Mouse (Mus musculus) heart, embryonic 16.5 days (tissue): ENCODE results near the gene Ptgfrn. TPM values are rescaled to one million over a fixed set of nuclear protein-coding genes. Genes with fewer than 3 reads are reported as not detected.

Experiments used
- ATAC-seq: fragments of 200-750 bp; cut with Nextera tagmentation; replicated peaks from 2 replicates; pipeline ENCODE4 v1.8.0; 2017; ENCODE audit warnings: moderate number of reproducible peaks; ENCODE audit not compliant: insufficient read depth, low FRiP score; ENCODE audit errors: extremely low read depth
- H3K27ac ChIP-seq: fragments of 300-500 bp; sonication (generic); 2 replicates; pipeline ENCODE4 v1.5.1; 2014; ENCODE audit warnings: mild to moderate bottlenecking, low read length, control low read depth, moderate library complexity
- H3K27me3 ChIP-seq: fragments of 300-500 bp; sonication (generic); 2 replicates; pipeline ENCODE4 v1.6.1; 2014; ENCODE audit warnings: low read length, mixed read lengths; ENCODE audit not compliant: control insufficient read depth, insufficient read depth
- H3K36me3 ChIP-seq: fragments of 300-500 bp; sonication (generic); 2 replicates; pipeline ENCODE4 v1.6.1; 2014; ENCODE audit not compliant: control insufficient read depth, insufficient read depth
- H3K4me1 ChIP-seq: fragments of 300-500 bp; sonication (generic); 2 replicates; pipeline ENCODE4 v1.6.1; 2014; ENCODE audit warnings: low read length, mixed read lengths; ENCODE audit not compliant: control insufficient read depth, insufficient read depth
- H3K4me2 ChIP-seq: fragments of 300-500 bp; sonication (generic); 2 replicates; pipeline ENCODE4 v1.6.1; 2014; ENCODE audit warnings: low read depth, mild to moderate bottlenecking, control low read depth, low read length
- H3K4me3 ChIP-seq: fragments of 300-500 bp; sonication (generic); 2 replicates; pipeline ENCODE4 v1.5.1; 2014; ENCODE audit warnings: mild to moderate bottlenecking, control low read depth, low read length
- H3K9ac ChIP-seq: fragments of 300-500 bp; sonication (generic); 2 replicates; pipeline ENCODE4 v1.6.1; 2014; ENCODE audit warnings: low read length, control low read depth
- H3K9me3 ChIP-seq: fragments of 300-500 bp; sonication (generic); replicated peaks from 2 replicates; pipeline ENCODE4 v1.6.1; 2016; ENCODE audit warnings: low read length; ENCODE audit not compliant: control insufficient read depth
- WGBS: fragments of 180-500 bp; shearing (Covaris S2); extraction: QIAGEN DNeasy Blood & Tissue Kit; methylation state at CpG from one replicate; pipeline ENCODE4 v1.1.7; 2014; 5-methylcytosine and 5-hydroxymethylcytosine counted together
- polyA plus RNA-seq: library from polyadenylated mRNA; unstranded; fragments of >200 nt; fragmentation: Nextera tagmentation; extraction: Ambion mirVana; gene quantifications from 2 replicates; pipeline ENCODE4 v1.2.1, GENCODE M21; 2015

The Ptgfrn gene
- polyA plus RNA-seq, 1 experiment from 2014 or later, result 5.2 TPM

- Histone ChIP-seq H3K4me3 (no peak overlapping the region), H3K36me3 (0 out of 2 replicates have a peak, but pooled peaks cover 2% of the 10 kb centered on the region), H3K27me3 (no peaks in the 10 kb centered on the region), H3K9me3 (no peaks in the 10 kb centered on the region), H3K27ac (peak overlapping the region; percentile 59), H3K4me2 (peak overlapping the region; percentile 3; the same call in 1 of the 2 replicates), H3K9ac (no peak overlapping the region), H3K4me1 (peaks cover 26% of the 10 kb centered on the region)
- WGBS, result 46% methylated on average over 4 of the region's 4 CpGs
- ATAC-seq, result no peak; the same call in 1 of the 2 replicates
Measured at GRCm38 (mm10) chr3:101015254-101015653, 94.8 kb downstream of the Ptgfrn start.

GRCm38 (mm10) chr3:101013536-101013935 lies 96.5 kb downstream of the Ptgfrn start:
- H3K9ac ChIP-seq, result no peak overlapping the region
- no peak for ATAC-seq
- H3K4me2 ChIP-seq, result no peak overlapping the region
- no peak overlapping the region for H3K27ac ChIP-seq
- no peaks in the 10 kb centered on the region for H3K27me3 ChIP-seq
- 0 out of 2 replicates have a peak, but pooled peaks cover 2% of the 10 kb centered on the region for H3K36me3 ChIP-seq
- H3K4me3 ChIP-seq, result no peak overlapping the region
- WGBS, result 83% methylated on average over 3 of the region's 3 CpGs
- peaks cover 26% of the 10 kb centered on the region for H3K4me1 ChIP-seq
- no peaks in the 10 kb centered on the region for H3K9me3 ChIP-seq

GRCm38 (mm10) chr3:101013005-101013404 lies 97.1 kb downstream of the Ptgfrn start:
- no peak for ATAC-seq
- 88% methylated on average over 10 of the region's 10 CpGs for WGBS
- 0 out of 2 replicates have a peak overlapping the region, but pooled peaks have one; percentile 8 for H3K27ac ChIP-seq

GRCm38 (mm10) chr3:101012597-101012996 lies 97.5 kb downstream of the Ptgfrn start:
- Histone ChIP-seq H3K4me2 (no peak overlapping the region), H3K4me1 (peaks cover 26% of the 10 kb centered on the region), H3K27ac (peak overlapping the region; percentile 59), H3K9me3 (no peaks in the 10 kb centered on the region), H3K36me3 (0 out of 2 replicates have a peak, but pooled peaks cover 2% of the 10 kb centered on the region), H3K27me3 (no peaks in the 10 kb centered on the region), H3K4me3 (no peak overlapping the region), H3K9ac (no peak overlapping the region)
- WGBS, result 71% methylated on average over 8 of the region's 8 CpGs
- no peak for ATAC-seq

More at GRCm38 (mm10) chr3:101013005-101013404, 97.1 kb downstream of the Ptgfrn start:
- Histone ChIP-seq H3K9me3 (no peaks in the 10 kb centered on the region), H3K4me2 (no peak overlapping the region), H3K36me3 (0 out of 2 replicates have a peak, but pooled peaks cover 2% of the 10 kb centered on the region), H3K9ac (no peak overlapping the region), H3K4me1 (peaks cover 26% of the 10 kb centered on the region), H3K4me3 (no peak overlapping the region), H3K27me3 (no peaks in the 10 kb centered on the region)

GRCm38 (mm10) chr3:101012131-101012571 lies 97.9 kb downstream of the Ptgfrn start:
- peaks cover 29% of the 10 kb centered on the region for H3K4me1 ChIP-seq

GRCm38 (mm10) chr3:101011203-101011600 lies 98.9 kb downstream of the Ptgfrn start:
- peaks cover 30% of the 10 kb centered on the region for H3K4me1 ChIP-seq
- H3K27ac ChIP-seq, result no peak overlapping the region
- ATAC-seq, result no peak
- H3K36me3 ChIP-seq, result 0 out of 2 replicates have a peak, but pooled peaks cover 2% of the 10 kb centered on the region
- 70% methylated on average over 5 of the region's 5 CpGs for WGBS
- no peak overlapping the region for H3K4me2 ChIP-seq
- no peaks in the 10 kb centered on the region for H3K9me3 ChIP-seq
- no peak overlapping the region for H3K9ac ChIP-seq
- H3K4me3 ChIP-seq, result no peak overlapping the region
- no peaks in the 10 kb centered on the region for H3K27me3 ChIP-seq

More at GRCm38 (mm10) chr3:101012131-101012571, 97.9 kb downstream of the Ptgfrn start:
- no peak overlapping the region for H3K4me2 ChIP-seq
- H3K9ac ChIP-seq, result no peak overlapping the region
- 25% methylated on average over 10 of the region's 10 CpGs for WGBS
- no peaks in the 10 kb centered on the region for H3K27me3 ChIP-seq
- no peak overlapping the region for H3K4me3 ChIP-seq
- no peaks in the 10 kb centered on the region for H3K9me3 ChIP-seq
- H3K27ac ChIP-seq, result peak overlapping the region; percentile 59
- peak; percentile 80 for ATAC-seq
- H3K36me3 ChIP-seq, result 0 out of 2 replicates have a peak, but pooled peaks cover 2% of the 10 kb centered on the region

- ATAC-seq, result no peak
- H3K9me3 ChIP-seq, result no peaks in the 10 kb centered on the region
- no peaks in the 10 kb centered on the region for H3K27me3 ChIP-seq
- no peak overlapping the region for H3K4me2 ChIP-seq
- no peak overlapping the region for H3K4me3 ChIP-seq
- H3K9ac ChIP-seq, result no peak overlapping the region
- no peak overlapping the region for H3K27ac ChIP-seq
- 0 out of 2 replicates have a peak, but pooled peaks cover 2% of the 10 kb centered on the region for H3K36me3 ChIP-seq
- H3K4me1 ChIP-seq, result peaks cover 30% of the 10 kb centered on the region
- 87% methylated on average over 4 of the region's 4 CpGs for WGBS
Measured at GRCm38 (mm10) chr3:101010589-101011202, 99.4 kb downstream of the Ptgfrn start.

GRCm38 (mm10) chr3:101007112-101007782 lies 102.8 kb downstream of the Ptgfrn start:
- peaks cover 13% of the 10 kb centered on the region for H3K4me1 ChIP-seq

GRCm38 (mm10) chr3:101005392-101005791 lies 104.7 kb downstream of the Ptgfrn start:
- Histone ChIP-seq H3K27ac (no peak overlapping the region), H3K4me3 (no peak overlapping the region), H3K4me2 (no peak overlapping the region), H3K9ac (no peak overlapping the region), H3K4me1 (peaks cover 7% of the 10 kb centered on the region; the same call in 1 of the 2 replicates), H3K27me3 (no peaks in the 10 kb centered on the region), H3K36me3 (no peaks in the 10 kb centered on the region), H3K9me3 (no peaks in the 10 kb centered on the region)
- WGBS, result 46% methylated on average over 6 of the region's 6 CpGs
- ATAC-seq, result no peak

More at GRCm38 (mm10) chr3:101007112-101007782, 102.8 kb downstream of the Ptgfrn start:
- ATAC-seq, result no peak
- Histone ChIP-seq H3K4me3 (no peak overlapping the region), H3K27me3 (no peaks in the 10 kb centered on the region), H3K4me2 (no peak overlapping the region), H3K9ac (no peak overlapping the region), H3K36me3 (0 out of 2 replicates have a peak, but pooled peaks cover 2% of the 10 kb centered on the region), H3K9me3 (no peaks in the 10 kb centered on the region), H3K27ac (no peak overlapping the region)
- WGBS, result 50% methylated on average over 5 of the region's 5 CpGs
